In the genomic region with DNA sequence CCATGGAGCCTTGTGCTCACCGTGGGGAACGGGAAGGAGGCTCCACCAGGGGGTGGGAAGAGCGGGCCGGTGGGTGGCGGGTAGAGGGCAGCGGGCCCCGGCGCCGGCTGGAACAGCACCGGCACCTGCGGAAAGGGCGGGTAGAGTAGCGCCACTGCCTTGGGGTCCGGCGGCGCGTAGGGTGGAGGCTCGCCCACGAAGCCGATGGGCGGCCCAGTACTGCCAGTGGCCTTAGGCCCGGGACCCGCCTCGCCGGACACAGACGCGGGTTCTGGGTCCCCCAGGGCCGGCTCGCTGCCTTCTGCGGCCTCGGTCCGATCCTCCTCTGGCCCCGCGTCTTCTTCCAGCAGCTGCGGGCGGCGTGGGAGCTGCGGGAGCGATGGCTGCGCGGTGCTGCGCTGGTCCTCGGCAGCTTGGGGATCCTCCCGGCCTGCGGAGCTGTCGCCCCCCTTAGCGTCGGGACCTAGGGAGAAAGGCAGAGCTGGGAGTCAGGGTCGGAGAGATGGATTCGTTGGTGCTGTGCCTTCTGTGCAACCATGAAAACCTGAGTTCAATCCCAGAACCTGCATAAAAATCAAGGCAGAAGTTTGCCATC, we compare ENCODE assay signal across 9 mouse cellular contexts. TPM values are rescaled to one million over a fixed set of nuclear protein-coding genes. Genes with fewer than 3 reads are reported as not detected.
DNase-seq lines count a peak whose midpoint lies in the region; ATAC-seq lines count a peak whose summit lies in the region.
"Had no signal": no experiment of that assay in that cellular context is flagged by ENCODE, and none has a peak within 500 bp of the region (broad histone marks: within the 10 kb centered on the region; RNA-seq: fewer than 3 reads in every experiment).

No protein-coding gene starts in this region.

- peak; percentile 44 to 56 for DNase-seq in cerebellum, postnatal 25 days
- no peak for DNase-seq in cerebellum, adult 11-12 months
- DNase-seq in limb, embryonic 10.5 days (ENCODE audit: low spot score) = no peak
- no peak for DNase-seq in adrenal gland, postnatal 36 days
- no peak for DNase-seq in gastrocnemius, postnatal 10 days

- H3K36me3 ChIP-seq in megakaryocyte, embryonic 14.5 days (replicated peaks; ENCODE audit: low read length) = no peaks in the 10 kb centered on the region
- H3K36me3 ChIP-seq in limb, embryonic 10.5 days = no peaks in the 10 kb centered on the region
- H3K36me3 ChIP-seq in stomach, embryonic 14.5 days (ENCODE audit: control insufficient read depth, insufficient read depth, low read length) = no peaks in the 10 kb centered on the region

- H3K9ac ChIP-seq in stomach, embryonic 14.5 days (replicated peaks; ENCODE audit: low read depth, low read length) = peak overlapping the region; percentile 18; the same call in 1 of the 2 replicates

- no peak for ATAC-seq in megakaryocyte, adult 5-6 weeks (ENCODE audit: poor library complexity, severe bottlenecking)
- ATAC-seq in stomach, embryonic 14.5 days (ENCODE audit: insufficient number of reproducible peaks, insufficient read depth, low FRiP score, low read depth) = no peak

- H3K27me3 ChIP-seq in megakaryocyte, embryonic 14.5 days (replicated peaks) = peaks cover 79% of the 10 kb centered on the region
- peaks cover 77% of the 10 kb centered on the region for H3K27me3 ChIP-seq in limb, embryonic 10.5 days (ENCODE audit: low read depth, poor library complexity, severe bottlenecking)
- peaks cover 27% of the 10 kb centered on the region for H3K27me3 ChIP-seq in stomach, embryonic 14.5 days (ENCODE audit: control insufficient read depth, insufficient read depth, low read length)

- peak overlapping the region; percentile 83 for H3K4me3 ChIP-seq in megakaryocyte, embryonic 14.5 days (replicated peaks)
- H3K4me3 ChIP-seq in limb, embryonic 10.5 days = peak overlapping the region; percentile 47
- peak overlapping the region; percentile 25 for H3K4me3 ChIP-seq in stomach, embryonic 14.5 days (ENCODE audit: low read depth, low read length)

- peak overlapping the region; percentile 26 for H3K27ac ChIP-seq in limb, embryonic 10.5 days
- H3K27ac ChIP-seq in stomach, embryonic 14.5 days (ENCODE audit: low read length) = no peak overlapping the region

- H3K4me1 ChIP-seq in megakaryocyte, embryonic 14.5 days = peaks cover 23% of the 10 kb centered on the region
- peaks cover 19% of the 10 kb centered on the region for H3K4me1 ChIP-seq in limb, embryonic 10.5 days
- H3K4me1 ChIP-seq in stomach, embryonic 14.5 days (ENCODE audit: control insufficient read depth, insufficient read depth, low read length) = no peaks in the 10 kb centered on the region

- H3K9me3 ChIP-seq in megakaryocyte, embryonic 14.5 days = peaks cover 12% of the 10 kb centered on the region
- H3K9me3 ChIP-seq in limb, embryonic 10.5 days (replicated peaks) = no peaks in the 10 kb centered on the region
- no peaks in the 10 kb centered on the region for H3K9me3 ChIP-seq in stomach, embryonic 14.5 days (ENCODE audit: control insufficient read depth, low read depth, low read length)

- H3K4me2 ChIP-seq in stomach, embryonic 14.5 days (replicated peaks; ENCODE audit: low read depth, low read length) = peak overlapping the region; percentile 55

- WGBS in limb, embryonic 10.5 days = 4% methylated on average over 50 of the region's 50 CpGs
- 12% methylated on average over 49 of the region's 50 CpGs for WGBS in stomach, embryonic 14.5 days

RNA-seq across cellular contexts. Expression of a gene that starts 4.2 kb away (rescaled TPM):
- not detected in 2 replicates for polyA plus RNA-seq in megakaryocyte, embryonic 14.5 days (2012; ENCODE audit: insufficient read depth, low replicate concordance)
- total RNA-seq in megakaryocyte, adult 5-6 weeks (2015) = not detected in 2 replicates
- not detected in 2 replicates for total RNA-seq in megakaryocyte, adult 5-6 weeks (2017)
- polyA plus RNA-seq in limb, embryonic 10.5 days (2016; fragmentation: Nextera tagmentation; extraction: Ambion mirVana) = 0.26 TPM in 1 of 2 replicates, not detected in the other
- polyA plus RNA-seq in stomach, embryonic 14.5 days (2014; fragmentation: Nextera tagmentation; extraction: Ambion mirVana) = 1.6 TPM in 2 replicates
- total RNA-seq in adrenal gland, postnatal 36 days (2021) = not detected
- total RNA-seq in gastrocnemius, postnatal 10 days (2021) = not detected

RNA-seq across cellular contexts. Expression of a gene that starts 11.8 kb away (rescaled TPM):
- not detected in 2 replicates for polyA plus RNA-seq in megakaryocyte, embryonic 14.5 days (2012; ENCODE audit: insufficient read depth, low replicate concordance)
- 0.39 TPM in 1 of 2 replicates, not detected in the other for total RNA-seq in megakaryocyte, adult 5-6 weeks (2015)
- total RNA-seq in megakaryocyte, adult 5-6 weeks (2017) = not detected in 2 replicates
- polyA plus RNA-seq in limb, embryonic 10.5 days (2016; fragmentation: Nextera tagmentation; extraction: Ambion mirVana) = 0.68 TPM in 1 of 2 replicates, not detected in the other
- polyA plus RNA-seq in stomach, embryonic 14.5 days (2014; fragmentation: Nextera tagmentation; extraction: Ambion mirVana) = not detected in 2 replicates
- not detected for total RNA-seq in adrenal gland, postnatal 36 days (2021)
- not detected for total RNA-seq in gastrocnemius, postnatal 10 days (2021)
- total RNA-seq: liver, adult 2 months had no signal
- polyA plus RNA-seq: liver, adult 2 months had no signal

RNA-seq across cellular contexts. Expression of a gene that starts 40.0 kb away (rescaled TPM):
- 103 and 212 TPM in 2 replicates for polyA plus RNA-seq in megakaryocyte, embryonic 14.5 days (2012; ENCODE audit: insufficient read depth, low replicate concordance)
- total RNA-seq in megakaryocyte, adult 5-6 weeks (2015) = 3.5 and 4.6 TPM in 2 replicates
- 1.5 and 2.9 TPM in 2 replicates for total RNA-seq in megakaryocyte, adult 5-6 weeks (2017)
- 45.5 and 52.8 TPM in 2 replicates for polyA plus RNA-seq in limb, embryonic 10.5 days (2016; fragmentation: Nextera tagmentation; extraction: Ambion mirVana)
- polyA plus RNA-seq in stomach, embryonic 14.5 days (2014; fragmentation: Nextera tagmentation; extraction: Ambion mirVana) = 33.0 and 39.1 TPM in 2 replicates
- total RNA-seq in adrenal gland, postnatal 36 days (2021) = 10 to 100 TPM; 16.9 to 21.7 TPM
- 1 to 10 TPM; 8.0 to 8.7 TPM for total RNA-seq in gastrocnemius, postnatal 10 days (2021)

RNA-seq across cellular contexts. Expression of a gene that starts 41.0 kb away (rescaled TPM):
- polyA plus RNA-seq in megakaryocyte, embryonic 14.5 days (2012; ENCODE audit: insufficient read depth, low replicate concordance) = 3.2 TPM in 1 of 2 replicates, not detected in the other
- total RNA-seq in megakaryocyte, adult 5-6 weeks (2015) = 13.7 and 16.1 TPM in 2 replicates
- 21.3 and 33.2 TPM in 2 replicates for total RNA-seq in megakaryocyte, adult 5-6 weeks (2017)
- polyA plus RNA-seq in limb, embryonic 10.5 days (2016; fragmentation: Nextera tagmentation; extraction: Ambion mirVana) = 65.7 and 73.8 TPM in 2 replicates
- 31.0 and 32.3 TPM in 2 replicates for polyA plus RNA-seq in stomach, embryonic 14.5 days (2014; fragmentation: Nextera tagmentation; extraction: Ambion mirVana)
- 10 to 100 TPM; 33.3 to 37.7 TPM for total RNA-seq in adrenal gland, postnatal 36 days (2021)
- 10 to 100 TPM; 24.7 to 36.5 TPM for total RNA-seq in gastrocnemius, postnatal 10 days (2021)

RNA-seq across cellular contexts. Expression of a gene that starts 55.1 kb away (rescaled TPM):
- polyA plus RNA-seq in megakaryocyte, embryonic 14.5 days (2012; ENCODE audit: insufficient read depth, low replicate concordance) = 12.4 and 15.2 TPM in 2 replicates
- 14.1 and 17.7 TPM in 2 replicates for total RNA-seq in megakaryocyte, adult 5-6 weeks (2015)
- 17.4 and 18.0 TPM in 2 replicates for total RNA-seq in megakaryocyte, adult 5-6 weeks (2017)
- 8.5 and 9.8 TPM in 2 replicates for polyA plus RNA-seq in limb, embryonic 10.5 days (2016; fragmentation: Nextera tagmentation; extraction: Ambion mirVana)
- 12.2 TPM in 2 replicates for polyA plus RNA-seq in stomach, embryonic 14.5 days (2014; fragmentation: Nextera tagmentation; extraction: Ambion mirVana)
- 10 to 100 TPM; 30.4 to 39.2 TPM for total RNA-seq in adrenal gland, postnatal 36 days (2021)
- total RNA-seq in gastrocnemius, postnatal 10 days (2021) = 10 to 100 TPM; 10.6 to 11.2 TPM

Comparison
In these comparisons a context has a peak if more than half of its experiments do, and no peak if none do; other contexts are left out.
1. DNase-seq: peak in cerebellum, postnatal 25 days (2 of 2); none in cerebellum, adult 11-12 months (single experiment), limb, embryonic 10.5 days (single experiment), adrenal gland, postnatal 36 days (0 of 2) and gastrocnemius, postnatal 10 days (single experiment).
2. H3K4me3 ChIP-seq: peak in every context shown above with its lines; median percentile 83 in megakaryocyte, embryonic 14.5 days; 47 in limb, embryonic 10.5 days; 25 in stomach, embryonic 14.5 days.